Mouse (Mus musculus): ENCODE measurements around the gene Hbp1. TPM values are rescaled to one million over a fixed set of nuclear protein-coding genes. Genes with fewer than 3 reads are reported as not detected.

Gene Hbp1
- polyA plus RNA-seq, 1 experiment, result 2.0 TPM

DNA sequence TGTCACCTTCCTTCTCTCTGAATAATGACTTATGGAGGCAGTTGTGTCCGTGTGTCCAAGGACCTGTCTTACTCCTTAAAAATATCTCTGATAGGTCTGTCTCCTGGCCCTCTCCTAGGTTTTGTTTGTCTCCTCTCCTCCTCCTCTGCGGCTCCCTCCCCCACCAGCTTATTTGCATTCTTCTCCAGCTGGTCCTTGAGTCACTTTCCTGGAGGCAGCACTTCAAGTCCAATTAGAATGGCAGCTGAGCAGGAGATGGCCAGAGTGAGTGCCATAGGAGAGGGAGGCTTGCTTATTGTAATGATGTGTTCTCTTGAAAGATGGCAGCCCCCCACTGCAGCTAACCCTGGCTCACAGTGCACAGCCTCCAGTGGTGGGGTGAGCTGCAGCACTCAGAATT lies 54.4 kb downstream of the Hbp1 start:
- H3K36me3 ChIP-seq (replicated peaks; ENCODE audit: low read length), result peaks cover 68% of the 10 kb centered on the region
- peaks cover 15% of the 10 kb centered on the region for H3K4me1 ChIP-seq
- 0 out of 2 replicates have a peak, but pooled peaks cover 4% of the 10 kb centered on the region for H3K9me3 ChIP-seq
- no peaks in the 10 kb centered on the region for H3K27me3 ChIP-seq (replicated peaks)
- no peak overlapping the region for H3K4me3 ChIP-seq (replicated peaks)
- TF ChIP-seq GATA1 (IDR thresholded peaks at IDR 0.05; ENCODE audit: borderline replicate concordance, low read length), result no peak
- TF ChIP-seq FLI1 (IDR thresholded peaks at IDR 0.05; ENCODE audit: low read length), result no peak

DNA sequence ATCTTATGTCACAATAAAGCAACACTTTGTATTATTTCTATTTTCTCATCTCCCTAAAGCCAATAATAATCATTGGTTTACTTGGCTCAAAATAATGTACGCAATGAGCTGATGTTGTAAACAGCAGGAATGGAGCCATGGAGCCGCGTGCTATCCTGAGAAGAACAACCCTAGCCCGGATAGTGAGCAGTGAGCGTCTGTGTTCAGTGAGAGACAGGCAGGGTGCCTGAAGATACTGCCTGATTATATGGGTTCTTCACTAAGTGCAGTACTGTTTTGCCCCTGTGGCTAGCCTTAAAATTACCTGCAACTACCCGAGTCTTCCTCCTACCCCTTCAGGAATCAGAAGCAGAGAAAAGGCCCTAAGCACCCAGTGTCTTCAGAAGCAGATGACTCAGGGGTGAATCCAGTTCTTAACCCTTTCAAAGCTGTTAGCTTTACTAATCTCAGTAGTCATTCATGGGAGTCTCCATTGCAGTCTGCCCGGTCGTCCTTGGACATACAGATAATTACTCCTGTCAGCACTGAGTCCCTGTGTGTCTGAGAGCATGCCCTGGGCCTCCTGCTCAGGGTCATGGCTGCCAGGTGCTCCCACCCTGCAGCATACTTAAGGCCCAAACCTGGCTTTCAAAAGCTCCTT lies 55.1 kb downstream of the Hbp1 start:
- H3K4me1 ChIP-seq, result peaks cover 10% of the 10 kb centered on the region
- no peak for TF ChIP-seq FLI1 (IDR thresholded peaks at IDR 0.05; ENCODE audit: low read length)
- TF ChIP-seq GATA1 (IDR thresholded peaks at IDR 0.05; ENCODE audit: borderline replicate concordance, low read length), result no peak
- H3K27me3 ChIP-seq (replicated peaks), result no peaks in the 10 kb centered on the region
- peaks cover 66% of the 10 kb centered on the region for H3K36me3 ChIP-seq (replicated peaks; ENCODE audit: low read length)
- no peak overlapping the region for H3K4me3 ChIP-seq (replicated peaks)
- H3K9me3 ChIP-seq, result no peaks in the 10 kb centered on the region

DNA sequence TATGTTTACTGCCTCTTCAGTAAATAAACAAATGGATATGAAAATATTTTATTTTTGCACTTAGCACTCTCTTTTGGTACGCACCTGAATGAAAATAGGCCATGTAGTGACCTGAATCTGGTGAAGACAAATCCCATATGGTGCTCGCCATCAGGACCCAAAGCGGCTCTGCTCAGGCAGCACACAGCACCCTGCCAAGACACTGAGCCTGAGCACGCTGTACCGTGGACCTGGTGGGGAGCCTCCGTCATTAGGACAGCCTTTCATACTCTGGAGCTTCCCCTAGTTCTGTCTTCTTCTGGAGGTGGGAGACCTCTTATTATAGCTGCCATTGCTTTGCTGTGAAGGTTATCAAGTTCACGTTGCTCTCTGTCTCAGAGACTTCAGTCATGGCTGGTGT lies 57.6 kb downstream of the Hbp1 start:
- no peak for TF ChIP-seq FLI1 (IDR thresholded peaks at IDR 0.05; ENCODE audit: low read length)
- no peak for TF ChIP-seq GATA1 (IDR thresholded peaks at IDR 0.05; ENCODE audit: borderline replicate concordance, low read length)
- no peaks in the 10 kb centered on the region for H3K27me3 ChIP-seq (replicated peaks)
- no peaks in the 10 kb centered on the region for H3K9me3 ChIP-seq
- H3K4me1 ChIP-seq, result peaks cover 10% of the 10 kb centered on the region
- no peak overlapping the region for H3K4me3 ChIP-seq (replicated peaks)
- peaks cover 67% of the 10 kb centered on the region for H3K36me3 ChIP-seq (replicated peaks; ENCODE audit: low read length)

DNA sequence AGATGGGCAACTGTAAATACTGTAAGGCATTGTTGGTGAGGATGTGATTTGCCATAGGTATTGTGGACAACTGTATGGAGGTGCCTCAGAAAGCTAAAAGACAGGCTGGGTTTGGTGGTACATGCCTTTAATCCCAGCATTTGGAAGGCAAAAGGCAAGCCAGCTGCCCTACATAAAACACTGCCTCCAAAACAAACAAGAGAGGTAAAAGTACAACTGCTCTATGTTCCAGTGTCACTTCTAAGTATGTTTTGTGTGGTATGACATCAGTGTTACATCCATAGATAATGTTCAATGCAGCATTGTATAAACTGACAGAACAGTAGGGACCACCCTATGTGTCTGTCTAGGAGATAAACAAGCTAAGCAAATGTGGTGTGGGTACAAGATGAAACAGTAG lies 58.3 kb downstream of the Hbp1 start:
- Histone ChIP-seq H3K36me3 (replicated peaks; ENCODE audit: low read length) (peaks cover 66% of the 10 kb centered on the region), H3K9me3 (no peaks in the 10 kb centered on the region), H3K27me3 (replicated peaks) (no peaks in the 10 kb centered on the region), H3K4me3 (replicated peaks) (no peak overlapping the region), H3K4me1 (peaks cover 6% of the 10 kb centered on the region)
- TF ChIP-seq FLI1 (IDR thresholded peaks at IDR 0.05; ENCODE audit: low read length) (no peak), GATA1 (IDR thresholded peaks at IDR 0.05; ENCODE audit: borderline replicate concordance, low read length) (no peak)

DNA sequence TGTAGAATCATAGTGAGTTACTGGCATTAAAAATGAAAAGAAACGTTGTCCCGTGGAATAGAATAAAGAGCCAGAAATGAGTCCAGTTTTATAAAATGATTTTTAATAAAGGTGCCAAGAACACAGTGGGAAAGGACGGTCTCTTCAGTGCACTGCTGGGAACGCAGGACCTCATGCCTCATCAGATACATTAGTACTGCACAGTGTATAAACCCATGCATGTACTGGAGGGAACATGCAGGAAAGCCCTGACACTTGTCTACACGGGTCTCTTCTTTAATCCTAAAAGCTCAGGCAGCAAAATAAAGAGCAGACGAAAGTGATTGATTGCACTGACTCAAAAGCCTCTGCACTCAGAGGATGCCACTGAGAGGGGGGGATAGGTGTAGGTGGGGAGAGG lies 59.6 kb downstream of the Hbp1 start:
- Histone ChIP-seq H3K4me1 (no peaks in the 10 kb centered on the region), H3K27me3 (replicated peaks) (no peaks in the 10 kb centered on the region), H3K36me3 (replicated peaks; ENCODE audit: low read length) (peaks cover 69% of the 10 kb centered on the region), H3K9me3 (no peaks in the 10 kb centered on the region), H3K4me3 (replicated peaks) (no peak overlapping the region)
- TF ChIP-seq GATA1 (IDR thresholded peaks at IDR 0.05; ENCODE audit: borderline replicate concordance, low read length) (no peak), FLI1 (IDR thresholded peaks at IDR 0.05; ENCODE audit: low read length) (no peak)

DNA sequence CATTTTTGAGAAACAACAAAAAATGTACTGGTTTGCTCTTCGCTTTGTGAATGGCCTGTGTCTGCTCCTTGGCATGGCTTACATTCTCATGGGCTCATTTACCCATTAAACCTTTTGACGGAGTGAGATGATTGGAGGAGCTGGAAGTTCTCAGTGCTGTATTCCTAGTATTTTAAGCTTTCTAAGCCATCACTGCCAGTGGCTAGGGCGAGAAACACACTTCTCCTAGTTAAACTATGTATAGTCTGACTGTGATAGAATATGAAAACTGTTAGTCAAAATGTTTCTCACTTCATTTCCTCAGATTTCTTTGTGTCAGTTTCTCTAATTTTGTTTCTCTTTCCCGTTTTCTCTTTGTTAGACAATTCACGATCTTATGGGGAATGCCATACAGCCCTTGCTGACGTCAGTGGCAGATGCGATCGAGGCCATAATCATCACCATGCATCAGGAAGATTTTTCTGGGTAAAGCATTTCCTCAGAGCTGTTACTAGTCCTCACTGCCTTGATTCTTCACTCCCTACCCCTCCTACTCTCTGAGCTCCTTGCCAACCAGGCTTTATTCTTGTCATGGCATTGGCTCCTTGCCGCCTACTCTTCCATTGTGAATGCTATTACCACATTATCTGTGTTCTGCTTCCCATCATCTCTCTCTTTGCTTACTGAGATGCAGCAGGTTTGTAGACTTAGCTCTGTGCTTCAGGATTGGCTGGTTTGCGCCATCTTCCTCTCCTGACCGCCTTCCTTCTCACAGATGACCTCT lies 64.3 kb downstream of the Hbp1 start:
- H3K4me3 ChIP-seq (replicated peaks), result no peak overlapping the region
- peaks cover 51% of the 10 kb centered on the region for H3K36me3 ChIP-seq (replicated peaks; ENCODE audit: low read length)
- H3K4me1 ChIP-seq, result no peaks in the 10 kb centered on the region
- no peaks in the 10 kb centered on the region for H3K27me3 ChIP-seq (replicated peaks)
- H3K9me3 ChIP-seq, result no peaks in the 10 kb centered on the region
- no peak for TF ChIP-seq GATA1 (IDR thresholded peaks at IDR 0.05; ENCODE audit: borderline replicate concordance, low read length)
- TF ChIP-seq FLI1 (IDR thresholded peaks at IDR 0.05; ENCODE audit: low read length), result no peak

DNA sequence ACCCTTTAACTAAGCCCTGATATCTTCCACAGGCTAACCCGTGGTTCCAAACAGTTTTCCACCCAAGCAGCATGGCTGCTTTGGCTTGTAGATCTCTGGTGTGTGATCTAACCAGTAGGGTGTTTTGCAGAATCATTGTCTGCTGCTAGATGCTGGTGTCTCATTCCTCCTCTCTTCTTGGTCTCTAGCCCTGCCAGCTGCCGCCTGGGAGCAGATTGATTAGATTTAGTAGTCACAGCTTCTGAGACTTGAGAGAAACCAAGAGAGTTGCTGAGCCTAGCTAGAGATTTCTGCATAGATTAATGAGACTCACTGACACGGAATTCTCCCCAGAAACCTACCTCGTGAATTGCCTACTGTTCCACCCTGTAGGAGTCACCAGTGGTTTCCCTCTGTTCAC lies 65.3 kb downstream of the Hbp1 start:
- no peaks in the 10 kb centered on the region for H3K27me3 ChIP-seq (replicated peaks)
- TF ChIP-seq FLI1 (IDR thresholded peaks at IDR 0.05; ENCODE audit: low read length) (no peak), GATA1 (IDR thresholded peaks at IDR 0.05; ENCODE audit: borderline replicate concordance, low read length) (no peak)
- no peaks in the 10 kb centered on the region for H3K9me3 ChIP-seq
- H3K4me1 ChIP-seq, result no peaks in the 10 kb centered on the region
- peaks cover 45% of the 10 kb centered on the region for H3K36me3 ChIP-seq (replicated peaks; ENCODE audit: low read length)
- no peak overlapping the region for H3K4me3 ChIP-seq (replicated peaks)

DNA sequence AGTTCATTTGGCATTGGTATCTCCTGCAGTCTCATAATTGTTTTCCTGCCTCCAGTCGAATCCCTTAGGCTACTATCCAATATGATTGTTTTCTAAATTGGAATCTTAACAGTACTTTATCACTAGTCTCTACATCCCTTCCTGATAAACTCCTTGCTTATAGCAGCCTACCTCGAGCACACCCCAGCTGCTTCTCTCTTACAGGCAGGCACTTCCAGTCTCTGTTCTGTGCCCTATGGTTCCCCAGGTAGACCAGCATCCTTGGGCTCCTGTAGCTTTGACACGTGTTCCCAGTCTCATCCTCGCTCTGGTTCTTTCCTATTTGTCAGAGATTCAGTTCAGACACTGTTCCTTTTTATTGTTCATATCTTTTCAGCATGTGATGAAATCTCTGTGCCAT lies 66.0 kb downstream of the Hbp1 start:
- Histone ChIP-seq H3K4me1 (no peaks in the 10 kb centered on the region), H3K27me3 (replicated peaks) (no peaks in the 10 kb centered on the region)

DNA sequence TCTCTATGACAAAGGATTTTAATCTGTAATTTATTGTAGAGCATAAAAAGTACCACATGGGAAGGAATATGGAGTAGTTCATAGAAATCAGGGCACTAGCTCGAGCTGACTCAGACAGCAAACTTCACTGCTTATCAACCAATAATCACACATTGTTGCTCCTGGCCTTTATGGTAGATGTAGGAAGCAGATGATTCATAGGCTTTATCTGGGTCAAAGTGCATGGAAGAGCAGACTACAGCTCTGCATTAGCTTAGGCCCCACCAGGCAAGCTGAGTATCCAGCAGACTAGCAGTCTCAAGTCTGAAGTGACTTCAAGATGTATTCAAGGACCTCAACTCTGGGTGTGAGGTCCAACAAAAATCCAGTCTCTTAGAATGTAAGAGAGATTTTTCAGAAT lies 67.6 kb downstream of the Hbp1 start:
- H3K4me3 ChIP-seq (replicated peaks), result no peak overlapping the region
- no peaks in the 10 kb centered on the region for H3K9me3 ChIP-seq
- no peaks in the 10 kb centered on the region for H3K27me3 ChIP-seq (replicated peaks)
- TF ChIP-seq FLI1 (IDR thresholded peaks at IDR 0.05; ENCODE audit: low read length) (no peak), GATA1 (IDR thresholded peaks at IDR 0.05; ENCODE audit: borderline replicate concordance, low read length) (no peak)
- H3K36me3 ChIP-seq (replicated peaks; ENCODE audit: low read length), result peaks cover 28% of the 10 kb centered on the region
- no peaks in the 10 kb centered on the region for H3K4me1 ChIP-seq

More for the DNA sequence above, 66.0 kb downstream of the Hbp1 start:
- Histone ChIP-seq H3K36me3 (replicated peaks; ENCODE audit: low read length) (peaks cover 40% of the 10 kb centered on the region), H3K9me3 (no peaks in the 10 kb centered on the region), H3K4me3 (replicated peaks) (no peak overlapping the region)
- TF ChIP-seq FLI1 (IDR thresholded peaks at IDR 0.05; ENCODE audit: low read length), result no peak
- no peak for TF ChIP-seq GATA1 (IDR thresholded peaks at IDR 0.05; ENCODE audit: borderline replicate concordance, low read length)

DNA sequence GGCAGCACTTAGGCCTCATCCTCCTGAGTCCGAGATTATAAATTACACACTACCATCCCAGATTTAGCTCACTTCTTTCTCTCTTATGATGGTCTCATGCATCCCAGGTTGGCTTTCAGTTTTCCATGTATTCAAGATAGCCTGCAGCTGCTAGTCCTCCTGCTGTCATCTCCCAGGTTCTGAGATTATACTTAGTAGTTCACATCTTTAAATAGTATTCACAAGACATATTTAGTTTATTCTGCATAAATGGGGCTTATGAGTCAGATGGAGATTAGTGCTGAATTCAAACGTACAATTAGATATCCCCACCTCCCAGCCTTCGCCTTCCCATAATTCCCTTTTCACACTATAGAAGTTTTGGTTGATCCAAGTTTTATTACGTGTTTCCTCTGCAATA lies 73.6 kb downstream of the Hbp1 start:
- Histone ChIP-seq H3K27me3 (replicated peaks) (no peaks in the 10 kb centered on the region), H3K4me3 (replicated peaks) (no peak overlapping the region), H3K4me1 (peaks cover 3% of the 10 kb centered on the region; the same call in 1 of the 2 replicates), H3K36me3 (replicated peaks; ENCODE audit: low read length) (peaks cover 5% of the 10 kb centered on the region), H3K9me3 (no peaks in the 10 kb centered on the region)
- TF ChIP-seq GATA1 (IDR thresholded peaks at IDR 0.05; ENCODE audit: borderline replicate concordance, low read length) (no peak), FLI1 (IDR thresholded peaks at IDR 0.05; ENCODE audit: low read length) (no peak)

Other genes starting within 250 kb of the Hbp1 start
- 0.08 and 0.58 TPM in 2 replicates for gene Gpr22, start 236.6 kb downstream of the Hbp1 start, polyA plus RNA-seq (2012; ENCODE audit: insufficient read depth, low replicate concordance)
- gene Prkar2b, start 110.8 kb upstream of the Hbp1 start, polyA plus RNA-seq (2012; ENCODE audit: insufficient read depth, low replicate concordance), result 110 and 158 TPM in 2 replicates